Mouse (Mus musculus) adrenal gland, adult 8-10 months (tissue): ENCODE measurements around the gene Mast4. TPM values are rescaled to one million over a fixed set of nuclear protein-coding genes. Genes with fewer than 3 reads are reported as not detected.
A peak's percentile ranks its signal among the peaks of the same experiment; 100 is the strongest.

Experiments
- DNase-seq: peaks from one replicate; pipeline ENCODE4 v3.0.0; 2022
- total RNA-seq, 4 experiments: library from RNA; stranded (reverse); gene quantifications; 2 replicates each; pipeline ENCODE4 v1.2.4; 2022

The Mast4 gene
- total RNA-seq, 4 experiments from 2014 or later: 81.3 to 212 (median 118) TPM

DNA sequence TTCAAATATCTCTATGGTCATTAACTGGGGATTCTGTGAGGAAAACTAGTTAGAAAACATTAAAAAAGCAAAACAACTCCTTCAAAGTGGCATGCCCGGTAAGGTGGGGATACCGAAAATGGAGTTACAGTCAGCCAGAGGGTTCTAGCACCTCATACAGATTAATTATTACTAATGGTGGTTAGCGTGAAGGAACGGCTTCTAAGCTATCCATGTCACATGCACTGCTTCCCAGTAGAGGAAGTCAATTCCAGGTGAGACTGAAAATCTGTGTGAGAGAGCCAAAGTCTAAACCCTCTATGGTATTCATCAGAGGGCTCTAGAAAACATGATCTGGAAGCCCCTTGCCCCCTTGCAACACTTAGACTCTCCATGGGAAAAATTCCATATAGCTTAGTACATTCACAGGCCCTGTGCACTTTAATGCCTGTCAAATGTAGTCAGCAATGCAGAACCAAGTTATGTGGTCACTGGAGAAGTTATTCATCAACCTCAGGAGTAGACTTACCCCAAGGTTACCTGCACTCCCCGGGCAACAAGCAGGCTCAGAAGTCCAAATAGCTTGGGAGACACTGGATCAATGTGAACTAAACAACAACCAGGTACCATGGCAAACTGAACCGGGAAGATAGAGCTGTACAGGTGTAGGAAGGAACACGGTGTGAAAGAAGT lies 96.1 kb downstream of the Mast4 start:
- no peak for DNase-seq

DNA sequence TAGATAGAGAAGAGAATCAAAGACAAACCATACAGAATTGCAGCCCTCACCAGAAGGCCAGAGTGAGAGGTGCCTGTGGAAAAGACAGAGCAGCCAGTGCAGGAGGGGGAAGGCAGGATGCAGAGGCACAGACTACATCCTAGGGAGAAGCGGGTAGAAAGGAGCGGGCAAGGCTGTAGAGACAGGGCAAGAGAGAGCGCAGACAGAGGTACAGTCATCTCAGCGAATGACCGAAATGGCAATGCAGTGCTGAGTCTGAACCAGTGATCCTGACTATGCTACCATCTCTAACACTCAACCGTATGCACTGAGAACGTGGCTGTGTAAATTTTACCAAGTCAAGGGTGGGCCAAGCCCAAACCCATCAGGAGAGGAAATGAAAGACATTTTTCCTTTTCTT lies 102.1 kb downstream of the Mast4 start:
- DNase-seq: no peak

DNA sequence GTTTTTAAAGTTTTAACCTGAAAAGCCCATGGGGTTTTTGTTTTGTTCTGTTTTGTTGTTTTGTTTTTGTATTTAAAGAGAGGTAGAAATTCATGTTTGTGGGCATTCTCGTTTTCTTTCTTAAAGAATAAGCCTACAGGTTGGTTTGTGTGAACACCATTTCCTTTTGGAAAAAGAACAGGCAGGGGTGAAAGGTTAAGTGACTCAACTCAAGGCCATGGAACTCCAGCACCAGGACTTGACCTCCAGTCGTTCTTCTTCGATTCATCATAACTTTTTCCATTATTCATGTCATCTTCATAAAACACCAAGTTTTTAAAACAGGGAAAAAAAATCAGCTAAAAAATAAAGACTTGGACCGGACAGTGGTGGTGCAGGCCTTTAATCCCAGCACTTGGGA lies 105.2 kb downstream of the Mast4 start:
- DNase-seq: no peak

DNA sequence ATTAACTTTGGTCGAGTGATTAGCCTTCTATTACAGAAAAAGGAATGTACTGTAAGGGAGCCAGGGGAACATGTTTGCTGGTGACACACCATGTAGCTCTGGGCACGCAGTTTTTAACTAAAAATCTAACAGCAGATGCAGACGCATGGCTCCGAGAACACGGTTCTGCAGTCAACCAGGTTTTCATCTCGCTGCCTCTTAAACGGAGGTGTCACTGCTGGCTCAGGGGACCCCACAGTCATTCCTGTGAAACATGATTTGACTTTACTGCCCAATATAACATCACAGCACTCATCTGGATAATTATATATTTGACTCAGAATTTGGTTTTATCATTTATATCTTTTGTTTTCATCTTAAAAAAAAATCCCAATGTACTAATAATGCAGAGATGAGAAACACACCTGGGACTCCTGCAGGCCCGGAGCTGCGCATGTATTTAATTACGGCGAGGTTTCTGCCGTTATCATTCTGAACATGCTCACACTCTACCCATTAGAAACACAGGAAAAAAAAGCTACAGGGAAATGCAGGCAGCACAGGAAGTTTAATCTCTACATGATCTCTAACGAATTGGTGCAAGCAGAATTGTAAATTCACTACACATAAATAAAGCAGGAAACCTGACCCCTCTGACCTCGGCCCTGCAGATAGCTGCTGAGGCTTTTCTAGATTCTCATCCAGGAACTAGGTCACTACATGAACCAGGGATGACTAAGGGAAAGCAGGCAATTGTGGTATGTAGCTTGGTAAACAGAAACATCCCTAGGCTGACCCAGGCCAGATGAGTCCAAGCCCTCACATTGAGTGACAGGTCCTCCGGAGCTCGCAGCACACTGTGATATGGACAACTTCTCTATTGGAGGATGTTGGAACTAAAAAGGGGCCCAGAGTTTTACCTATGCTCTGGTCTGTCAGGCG lies 108.1 kb downstream of the Mast4 start:
- DNase-seq: peak; percentile 39

DNA sequence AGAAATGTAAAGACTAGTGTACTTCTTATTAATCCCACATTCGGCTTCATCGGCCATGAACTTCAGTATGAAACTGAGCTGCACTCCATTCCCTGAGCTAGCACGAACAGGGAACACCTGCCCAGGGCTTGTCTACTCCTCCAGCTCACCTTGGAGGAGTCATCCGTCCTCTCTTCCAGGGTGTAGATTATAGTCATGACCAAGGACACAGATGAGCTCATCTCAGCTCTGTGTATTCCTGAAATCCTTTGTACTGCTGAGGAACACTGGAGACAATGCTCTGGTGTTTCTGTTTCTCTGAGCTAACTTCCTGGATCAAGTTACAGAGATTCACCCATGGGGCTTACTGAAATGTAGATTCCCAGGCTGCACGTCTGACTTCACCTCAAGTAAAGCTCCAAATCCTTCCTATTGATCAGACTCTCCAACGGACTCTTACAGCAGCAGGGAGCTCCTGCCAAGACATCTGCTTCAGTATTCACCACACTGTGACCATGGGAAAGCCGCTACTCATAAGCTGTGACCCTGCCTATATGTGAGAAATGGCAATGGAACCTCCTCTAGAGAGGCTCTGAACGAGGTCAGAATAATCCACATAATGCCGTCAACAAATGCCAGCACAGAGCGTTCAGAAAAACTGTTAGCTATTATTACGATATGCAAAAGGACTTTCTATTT lies 108.9 kb downstream of the Mast4 start:
- DNase-seq: peak; percentile 49

DNA sequence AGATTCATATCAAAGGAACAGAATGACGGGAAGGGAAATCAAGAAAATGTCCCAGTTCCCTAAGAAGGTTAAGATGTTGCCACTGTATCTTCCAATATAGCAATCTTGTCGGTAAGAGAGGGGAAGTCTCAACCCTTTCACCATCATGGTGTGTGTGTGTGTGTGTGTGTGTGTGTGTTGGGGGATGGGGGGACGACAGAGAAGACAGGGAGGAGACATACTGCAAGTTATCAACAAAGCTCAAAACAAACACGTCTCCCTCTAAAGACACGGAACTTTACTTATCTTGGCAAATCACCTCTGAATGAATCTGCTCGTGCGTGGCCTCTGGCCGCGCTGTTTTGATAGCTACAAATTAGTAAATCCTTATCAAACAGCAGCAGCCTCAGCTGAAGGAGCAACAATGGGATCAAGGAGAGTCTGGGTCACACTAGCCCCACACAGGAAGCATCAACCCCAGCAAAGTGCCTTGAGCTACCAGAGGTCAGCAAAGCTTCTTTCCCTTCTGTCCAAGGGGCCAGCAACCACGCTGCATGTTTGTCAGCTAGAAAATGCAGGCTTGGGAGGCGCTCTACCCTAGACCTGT lies 113.7 kb downstream of the Mast4 start:
- DNase-seq: no peak

DNA sequence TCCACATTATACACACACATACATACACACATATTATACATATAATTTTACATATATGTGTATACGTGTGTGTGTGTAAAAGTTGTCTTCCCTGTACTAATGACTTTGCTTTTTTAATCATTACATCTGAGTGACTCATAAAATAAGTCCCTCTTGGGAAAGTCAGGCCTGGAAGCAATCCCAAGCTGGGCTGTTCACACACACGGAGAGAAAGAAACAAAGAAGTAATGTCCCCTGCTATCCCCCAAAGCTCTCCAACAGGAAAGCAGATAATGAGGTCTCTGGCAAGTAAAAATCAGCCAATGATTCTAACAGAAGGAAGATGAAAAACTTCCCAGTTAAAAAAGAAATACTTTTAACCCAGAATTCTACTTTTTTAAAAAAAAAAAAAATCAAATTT lies 114.3 kb downstream of the Mast4 start:
- DNase-seq: no peak

DNA sequence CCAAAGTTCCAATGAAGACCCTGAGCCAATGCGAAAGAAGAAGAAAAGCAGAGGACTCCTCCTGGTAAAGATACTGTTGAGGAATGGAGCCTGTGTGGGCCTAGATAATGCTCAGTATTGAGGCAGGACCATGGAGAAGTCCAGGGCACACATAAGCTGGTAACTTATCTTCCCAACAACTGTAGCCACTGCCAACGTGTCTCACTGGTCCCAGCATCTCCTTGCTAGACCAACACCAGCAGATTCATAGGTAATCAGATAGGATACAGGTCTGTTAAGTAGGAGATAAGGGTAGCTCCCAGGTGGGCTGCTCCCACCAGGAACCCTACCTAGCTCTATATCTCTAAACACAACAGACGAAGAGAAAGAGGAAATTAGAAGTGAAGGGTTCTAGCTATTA lies 116.8 kb downstream of the Mast4 start:
- DNase-seq: no peak

DNA sequence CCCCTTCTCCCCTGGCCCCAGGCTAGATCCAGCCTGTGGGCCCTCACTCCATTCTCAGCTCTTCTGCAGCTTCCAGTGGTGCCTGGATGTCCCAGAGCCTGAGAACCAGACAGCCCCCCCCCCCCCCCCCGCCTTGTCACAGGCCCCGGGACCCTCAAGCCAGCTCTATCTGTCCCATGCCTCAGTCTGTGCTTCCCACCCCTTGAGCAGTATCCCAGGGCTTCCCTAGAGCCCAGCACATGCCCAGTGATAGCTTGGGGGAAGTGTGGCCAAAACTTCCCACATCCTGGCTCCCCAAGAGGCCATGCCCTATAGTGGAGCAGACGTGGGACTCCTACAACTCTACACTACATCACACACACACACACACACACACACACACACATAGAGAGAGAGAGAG lies 119.8 kb downstream of the Mast4 start:
- DNase-seq: no peak

DNA sequence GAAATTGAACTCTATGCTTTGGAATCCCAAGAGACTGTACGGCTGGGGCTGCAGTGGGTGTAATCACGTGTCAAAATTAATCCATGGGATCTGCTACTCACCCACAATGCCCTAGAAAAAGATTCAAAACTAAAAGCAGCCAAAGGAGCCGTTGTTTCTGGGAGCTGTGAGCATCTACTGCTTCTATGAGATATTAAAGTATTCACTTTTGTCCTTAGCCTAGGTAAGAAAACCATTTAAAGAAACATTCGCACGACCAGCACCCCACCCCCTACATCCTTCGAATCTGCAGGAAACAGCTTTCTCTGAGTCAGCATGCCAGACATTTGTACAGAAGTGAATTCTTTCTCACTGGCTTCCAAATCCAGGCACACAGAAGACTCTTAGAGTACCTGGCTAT lies 122.3 kb downstream of the Mast4 start:
- DNase-seq: no peak

DNA sequence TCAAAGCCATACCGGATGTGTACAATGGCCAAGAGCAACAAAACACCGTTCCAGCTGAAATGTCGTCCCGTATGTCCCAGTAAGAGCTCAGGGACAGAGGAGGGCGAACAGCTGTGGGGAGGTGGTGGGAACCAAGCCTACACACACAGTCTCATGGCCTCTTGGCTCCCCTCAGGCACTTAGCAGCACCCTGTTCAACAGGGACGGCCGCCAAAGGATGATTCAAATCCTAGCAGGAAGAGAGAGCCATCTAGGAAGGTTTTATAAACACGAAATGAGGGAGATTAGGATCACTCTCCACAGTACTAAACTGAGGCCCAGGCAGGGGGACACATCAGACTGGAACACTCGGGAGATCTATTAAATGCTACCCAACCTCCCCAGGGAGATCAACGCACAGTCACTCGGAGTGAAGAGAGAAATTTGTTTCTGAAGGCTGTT lies 122.8 kb downstream of the Mast4 start:
- no peak for DNase-seq

DNA sequence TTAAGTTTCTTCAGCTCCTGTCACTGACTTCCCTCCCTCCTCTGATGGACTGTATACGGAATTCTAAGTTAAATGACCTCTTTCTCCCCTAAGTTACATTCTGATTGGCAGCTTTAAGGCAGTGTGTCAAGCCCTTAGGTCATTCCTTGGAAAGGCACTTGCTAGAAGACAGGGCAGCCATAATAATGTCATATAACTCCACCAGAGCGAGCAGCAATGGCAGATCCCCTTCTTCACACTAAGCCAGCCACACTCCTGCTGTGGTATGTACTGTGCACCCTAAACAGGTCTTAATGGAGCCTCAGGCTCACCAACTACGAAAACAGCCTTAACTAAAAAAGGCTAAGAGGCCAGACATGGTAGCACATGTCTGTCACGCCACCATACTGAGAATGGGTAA lies 123.6 kb downstream of the Mast4 start:
- DNase-seq: no peak

DNA sequence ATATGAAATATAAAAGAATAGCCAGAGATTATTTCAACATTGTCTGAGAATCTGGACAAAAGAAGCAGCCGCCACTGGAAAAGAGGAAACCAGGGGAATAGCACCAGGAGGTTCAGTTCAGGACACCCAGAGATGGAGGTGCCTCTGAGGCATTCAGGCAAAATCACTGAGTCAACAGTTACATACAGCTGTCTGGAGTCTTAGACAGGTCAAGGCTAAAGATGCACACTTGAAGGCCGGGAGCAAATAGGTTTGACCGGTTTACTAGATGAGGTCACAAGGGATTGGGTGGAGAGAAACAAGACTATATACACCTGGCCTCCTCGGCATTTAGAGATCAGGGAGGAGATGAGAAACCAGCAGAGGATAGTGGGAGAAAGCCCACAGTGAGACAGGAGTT lies 127.1 kb downstream of the Mast4 start:
- no peak for DNase-seq

DNA sequence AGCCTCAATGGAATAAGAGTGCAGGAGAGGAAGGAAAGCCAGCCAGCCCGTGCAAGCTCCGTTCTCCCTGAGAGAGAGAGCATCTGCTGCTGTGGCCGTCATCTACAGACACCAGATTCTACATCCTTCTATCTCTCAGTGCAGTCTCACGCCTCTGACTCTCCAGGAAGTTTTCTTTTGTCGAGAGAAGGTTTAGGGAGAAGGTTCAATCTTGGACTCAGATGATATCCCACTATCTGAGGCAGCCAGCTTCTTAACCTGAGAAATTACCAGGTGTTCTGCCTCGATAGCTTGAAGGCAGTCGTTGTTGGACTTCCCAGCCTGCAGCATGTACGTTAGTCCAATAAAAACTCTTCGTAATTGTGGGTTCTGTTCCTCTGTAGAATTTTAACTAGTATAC lies 127.7 kb downstream of the Mast4 start:
- no peak for DNase-seq

DNA sequence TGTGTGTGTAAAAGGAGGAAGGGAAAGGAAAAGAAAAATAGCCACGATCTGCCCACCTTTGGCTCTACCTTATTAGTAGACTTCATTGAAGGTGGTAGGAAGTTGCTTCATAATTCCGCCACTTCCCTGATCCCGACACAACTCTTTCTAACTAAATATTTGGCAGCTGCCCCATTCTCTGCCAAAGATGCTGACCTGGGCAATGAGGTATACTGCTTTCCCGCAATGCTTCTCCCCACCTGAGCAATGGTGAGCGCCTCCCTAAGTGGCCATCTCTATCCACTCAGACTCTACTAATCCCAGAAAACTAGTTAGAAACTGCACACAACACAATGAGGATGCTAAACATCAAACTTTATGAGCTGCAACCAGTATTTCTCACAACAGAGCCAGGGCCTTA lies 129.1 kb downstream of the Mast4 start:
- no peak for DNase-seq

DNA sequence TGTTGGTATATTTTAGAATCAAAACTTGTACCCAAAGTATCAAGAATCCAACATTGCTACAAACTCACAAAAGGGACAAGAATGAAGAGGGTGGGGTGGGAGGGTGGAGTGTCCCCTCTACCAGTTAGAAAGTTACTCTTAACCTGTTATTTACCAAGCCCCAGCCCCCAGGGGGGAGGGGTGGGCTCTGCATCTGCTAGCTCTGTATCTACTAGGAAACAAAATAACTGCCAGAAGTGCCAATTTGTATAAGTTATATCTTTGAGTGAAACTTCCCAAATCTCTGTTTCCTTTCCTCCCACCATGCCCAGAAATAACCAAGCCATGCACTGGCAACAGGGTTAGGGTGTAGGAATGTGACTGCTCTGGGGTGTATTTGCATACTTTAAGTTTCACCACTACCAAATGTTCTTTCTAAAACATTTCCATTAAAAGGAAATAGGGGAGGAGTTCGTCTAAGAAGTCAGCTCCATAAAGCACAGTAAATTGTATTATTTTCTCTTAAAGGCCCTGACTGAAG lies 130.9 kb downstream of the Mast4 start:
- no peak for DNase-seq

DNA sequence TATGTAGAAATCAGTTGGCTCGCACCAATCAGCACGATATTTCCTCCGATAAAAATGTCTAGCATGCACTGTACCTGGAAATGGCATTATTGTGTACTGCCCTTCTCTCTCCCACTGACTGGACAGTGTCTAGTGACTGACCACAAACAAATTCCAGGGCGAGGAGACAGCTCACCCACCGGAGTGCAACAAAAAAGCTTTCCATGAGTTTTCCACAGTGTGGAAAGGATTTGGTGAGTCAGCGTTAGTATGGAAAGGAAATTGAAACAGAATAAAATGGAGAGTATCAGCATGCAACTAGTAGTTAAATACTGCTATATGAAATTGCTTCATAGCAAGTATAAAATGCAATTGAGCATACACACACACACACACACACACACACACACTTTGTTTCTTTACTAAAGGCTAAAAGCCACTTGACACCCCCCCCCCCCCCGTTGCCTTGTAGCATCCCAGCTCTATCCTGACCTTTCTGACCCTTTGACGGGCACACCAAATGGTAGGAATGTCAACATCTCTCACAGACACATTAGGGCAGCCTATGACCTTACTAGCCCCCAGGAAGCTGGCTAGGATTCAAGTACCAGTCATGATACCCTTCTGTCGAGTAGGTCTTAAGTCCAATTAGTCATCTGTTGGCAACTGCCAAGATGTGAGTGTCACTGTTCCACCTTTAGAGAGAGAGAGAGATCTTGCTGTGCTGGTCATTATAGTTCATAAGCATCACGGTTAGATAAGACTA lies 133.1 kb downstream of the Mast4 start:
- DNase-seq: no peak

DNA sequence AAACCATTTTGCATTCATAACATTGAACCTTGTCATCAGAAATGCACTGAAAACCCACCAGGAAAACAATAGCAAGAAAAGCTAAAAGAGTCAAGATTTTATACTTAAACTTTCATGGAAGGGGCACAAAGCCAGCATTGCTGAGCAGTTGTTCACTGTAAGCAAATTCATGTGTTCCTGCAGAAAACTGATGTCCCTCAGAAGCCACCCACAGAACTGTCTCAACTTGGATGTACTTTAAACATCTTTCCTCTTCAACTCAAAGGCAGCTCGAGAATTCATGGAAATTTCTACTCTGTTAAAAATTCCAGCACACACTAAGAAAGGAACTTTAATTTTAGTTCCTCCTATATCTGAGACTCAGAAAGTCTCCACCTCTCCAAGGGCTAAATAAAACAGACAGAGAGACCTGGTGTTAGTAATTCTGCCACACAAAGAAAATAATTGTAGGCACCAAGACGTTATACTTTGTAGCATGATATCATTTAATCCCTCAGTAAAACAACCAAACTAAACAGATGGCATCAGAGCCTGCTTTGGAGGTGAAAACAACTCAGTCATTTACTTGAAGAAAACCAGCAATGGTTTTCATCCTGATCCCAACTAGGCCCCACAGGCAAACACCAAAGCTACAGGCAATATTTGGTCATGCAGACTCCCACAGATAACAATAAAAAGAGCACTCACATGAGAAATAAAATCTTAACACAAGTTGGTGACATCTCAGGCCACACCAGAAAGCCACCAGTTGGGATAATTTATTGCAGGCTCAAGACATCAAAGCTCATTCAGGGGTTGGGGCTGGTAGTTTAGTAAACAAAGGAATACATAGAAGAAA lies 134.3 kb downstream of the Mast4 start:
- DNase-seq: no peak

DNA sequence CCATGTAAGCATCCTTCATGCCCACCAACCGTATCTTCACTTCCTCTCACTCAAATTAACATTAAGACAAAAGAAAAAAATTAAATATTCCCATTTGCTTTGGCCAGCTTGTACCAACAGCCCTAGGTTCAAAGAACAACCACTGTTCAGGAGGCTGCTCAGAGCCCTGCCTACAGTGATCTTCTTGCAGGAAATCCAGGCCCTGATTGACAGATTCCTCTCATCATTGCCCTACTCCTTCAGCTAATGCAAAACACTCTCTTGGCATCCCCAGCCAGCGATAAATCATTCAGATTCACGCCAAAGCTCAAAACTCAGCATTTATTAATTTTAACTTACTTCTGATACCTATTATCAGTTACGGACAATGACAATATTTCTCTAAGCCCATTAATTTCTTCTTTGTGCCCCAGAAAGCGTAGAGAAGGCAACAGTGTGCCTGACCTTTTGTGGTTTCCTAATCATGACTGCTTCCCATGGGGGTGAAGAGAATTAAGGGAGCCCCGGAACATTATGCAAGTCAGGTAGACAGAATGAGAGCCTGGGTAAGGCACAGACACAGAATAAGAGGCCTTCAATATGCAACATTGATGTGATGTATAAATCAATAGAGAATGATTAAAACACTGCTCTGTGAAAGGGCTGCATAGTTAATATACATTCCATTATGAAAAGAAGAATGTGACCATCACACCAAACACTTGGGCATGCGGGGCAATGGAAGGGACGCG lies 135.9 kb downstream of the Mast4 start:
- no peak for DNase-seq

DNA sequence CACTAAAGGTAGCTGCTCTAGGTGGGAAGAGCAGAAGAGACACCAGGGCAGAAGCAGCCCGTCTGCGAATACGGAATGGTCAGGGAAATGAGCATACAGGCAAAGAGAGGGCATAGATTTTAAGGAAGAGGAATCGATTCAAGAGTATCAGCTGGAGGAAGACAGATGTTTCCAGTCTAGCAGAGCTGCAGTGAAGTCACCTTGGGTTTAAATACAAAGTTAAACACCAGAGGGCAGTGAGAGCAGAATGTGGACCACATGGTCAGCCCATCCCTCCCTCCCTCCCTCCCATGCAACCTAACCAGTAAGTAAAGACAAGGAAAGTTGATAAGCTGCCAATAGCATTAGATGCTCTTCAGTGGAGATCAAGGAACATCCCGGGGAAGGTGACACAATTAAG lies 138.0 kb downstream of the Mast4 start:
- no peak for DNase-seq
